Mouse (Mus musculus): Measurements from ENCODE around the gene Kcnip1.
A peak's percentile ranks its signal among the peaks of the same experiment; 100 is the strongest.

Kcnip1 gene

DNA sequence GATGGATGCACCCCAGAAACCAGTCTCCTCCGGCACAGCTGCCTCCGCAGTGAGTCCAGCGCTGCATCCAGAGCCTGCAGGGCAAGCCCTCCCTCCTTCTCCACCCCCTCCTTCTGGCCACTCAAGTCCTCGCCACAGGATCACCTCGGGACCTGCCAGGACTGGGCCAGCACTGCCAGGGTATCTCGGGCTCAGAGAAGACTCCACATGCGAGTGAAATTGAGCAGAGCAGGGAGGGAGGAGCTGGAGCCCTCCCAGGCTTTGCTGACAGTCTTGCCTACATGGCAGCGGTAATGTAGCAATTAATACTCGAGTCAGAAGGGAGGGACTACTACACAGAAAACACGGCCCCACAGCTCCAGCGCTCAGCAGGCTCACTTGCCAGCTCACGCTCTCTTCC is at the start of gene Kcnip1:
Gene Kcnip1 (minus strand): TSS at position 215 of the 400 bp plus-strand sequence.
- DNase-seq (ENCODE audit: low spot score in 2 of 2) = no peak

DNA sequence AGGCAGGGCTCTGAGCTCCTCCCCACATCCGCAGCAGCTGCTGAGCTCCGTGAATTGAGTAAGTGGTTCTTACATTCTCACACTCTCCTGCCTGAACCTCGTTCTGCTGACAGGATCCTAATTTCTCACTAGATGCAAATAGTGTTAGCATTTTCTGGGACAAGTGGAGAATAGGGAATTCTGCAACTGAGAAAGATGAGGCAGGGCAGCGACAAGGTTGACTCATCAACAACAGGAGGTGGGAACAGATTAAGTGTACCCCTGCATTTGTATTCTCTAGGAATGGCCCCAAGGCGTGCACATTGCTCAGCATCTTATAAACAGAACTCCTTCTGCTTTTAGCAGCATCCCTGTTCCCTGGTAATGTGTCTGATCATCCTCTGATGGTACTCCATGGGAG is 47.1 kb upstream of the Kcnip1 start:
- DNase-seq (ENCODE audit: low spot score in 2 of 2) = no peak

DNA sequence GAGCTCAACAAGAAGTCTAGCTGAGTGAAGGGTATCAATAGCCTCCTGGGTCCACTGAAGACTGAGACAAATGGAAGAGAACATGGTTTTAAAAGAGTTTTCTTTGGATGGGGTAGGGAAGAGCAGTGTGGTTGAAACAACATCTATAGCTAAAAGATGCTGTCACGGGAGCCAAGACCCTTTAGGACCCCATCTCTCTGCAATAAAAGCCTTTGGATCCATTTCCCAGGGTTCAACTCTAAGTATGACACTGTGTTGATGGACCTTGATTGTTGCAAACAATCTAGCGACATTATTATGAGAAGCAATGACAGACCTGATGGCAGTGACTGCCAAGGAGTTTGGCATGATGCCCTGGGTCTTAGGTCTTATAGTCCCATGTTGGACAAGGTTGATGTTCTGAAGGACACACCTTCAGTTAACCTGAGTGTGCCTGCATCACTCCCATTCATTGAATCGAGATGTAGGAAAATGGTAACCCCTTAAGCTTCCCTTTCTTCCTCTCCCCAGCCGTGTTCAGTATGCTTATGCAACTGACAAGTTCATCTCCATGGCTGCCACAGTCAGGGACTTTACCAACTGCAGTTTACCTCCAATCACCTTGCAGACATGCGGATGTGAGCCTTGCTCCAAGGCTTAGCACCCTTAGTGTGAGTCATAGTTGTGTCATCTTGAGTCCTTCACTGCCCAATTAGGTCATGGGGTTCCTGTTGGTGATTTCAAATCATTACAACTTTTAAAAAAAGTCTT is 43.1 kb upstream of the Kcnip1 start:
- DNase-seq (ENCODE audit: low spot score in 2 of 2) = no peak

DNA sequence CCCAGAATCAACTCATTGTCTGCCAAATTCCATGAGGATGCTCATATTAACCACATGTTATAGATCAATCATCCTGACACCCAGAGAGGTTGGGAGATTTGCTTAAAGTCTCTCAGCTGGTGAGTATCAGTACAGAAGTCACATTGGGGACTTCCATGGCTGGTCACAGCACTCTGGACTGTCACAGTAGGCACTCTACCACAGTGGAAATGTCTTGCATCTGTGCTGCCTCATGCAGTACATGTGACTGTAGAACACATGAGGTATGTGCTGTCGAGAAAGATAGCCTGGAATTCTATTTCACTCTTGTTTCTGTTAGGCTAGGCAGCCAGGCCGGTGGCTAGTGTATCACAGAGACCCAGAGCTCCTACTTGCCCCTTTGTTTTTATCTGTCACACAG is 41.8 kb upstream of the Kcnip1 start:
- no peak for DNase-seq (ENCODE audit: low spot score in 2 of 2)

DNA sequence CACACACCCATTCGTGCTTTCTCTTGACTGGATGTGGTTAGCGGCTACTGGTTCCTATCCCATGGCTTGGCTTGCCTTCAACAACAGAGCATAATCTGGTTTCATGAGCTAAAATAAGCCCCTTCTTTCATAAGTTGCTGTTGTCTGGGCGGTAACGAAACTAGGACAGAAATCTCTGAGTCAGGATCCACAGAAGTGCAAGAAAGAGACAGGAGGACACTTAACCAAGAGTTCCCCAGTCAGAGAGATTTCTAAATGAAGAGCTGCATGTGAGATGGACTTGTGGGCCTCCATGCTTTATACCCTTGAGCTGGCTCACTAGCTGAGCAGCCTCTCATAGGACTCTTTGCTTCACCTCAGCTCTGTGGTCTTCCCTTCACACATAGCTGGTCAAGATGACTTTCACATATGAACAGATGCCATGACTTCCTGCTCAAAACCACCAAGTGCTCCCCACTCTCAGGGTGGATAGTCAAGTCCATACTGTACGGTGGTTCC is 41.1 kb upstream of the Kcnip1 start:
- no peak for DNase-seq (ENCODE audit: low spot score in 2 of 2)

DNA sequence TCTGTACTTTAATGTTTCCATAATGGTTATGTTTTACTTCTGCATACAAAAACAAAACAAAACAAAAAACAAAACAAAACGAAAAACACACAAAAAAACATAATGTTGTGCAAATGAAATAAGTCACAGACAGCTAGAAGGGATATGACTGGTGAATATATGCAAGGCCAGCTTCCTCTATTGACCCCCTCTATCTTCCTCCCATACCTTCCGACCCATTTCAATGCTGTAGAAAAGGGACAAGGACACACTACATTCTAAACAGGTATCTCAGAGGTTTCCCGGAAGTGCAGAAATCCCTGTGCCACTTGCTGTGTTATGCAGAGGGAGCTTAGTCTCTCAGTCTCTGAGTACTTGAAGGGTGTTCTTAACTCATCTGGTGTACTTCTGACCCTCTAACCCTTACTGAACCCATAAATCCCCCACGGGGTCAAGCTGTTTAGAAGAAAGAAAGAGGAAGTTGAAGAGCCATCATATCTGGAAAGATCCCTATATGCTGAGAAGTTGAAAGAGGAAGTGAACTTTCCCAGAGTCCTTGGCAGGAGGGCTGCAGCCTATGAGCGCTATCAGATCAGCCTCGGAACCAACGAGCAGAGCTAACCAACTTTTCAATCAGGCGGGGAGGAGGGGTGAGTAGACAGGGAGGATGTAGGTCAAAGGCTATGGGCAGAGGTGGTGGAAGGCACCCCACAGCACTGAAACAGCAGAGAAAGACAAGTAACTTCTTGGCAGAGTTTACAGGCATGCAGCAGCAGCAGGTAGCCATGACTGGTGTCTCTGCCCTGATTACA is 38.3 kb upstream of the Kcnip1 start:
- peak in 1 of 2 experiments; percentile 55 for DNase-seq (ENCODE audit: low spot score in 2 of 2)

DNA sequence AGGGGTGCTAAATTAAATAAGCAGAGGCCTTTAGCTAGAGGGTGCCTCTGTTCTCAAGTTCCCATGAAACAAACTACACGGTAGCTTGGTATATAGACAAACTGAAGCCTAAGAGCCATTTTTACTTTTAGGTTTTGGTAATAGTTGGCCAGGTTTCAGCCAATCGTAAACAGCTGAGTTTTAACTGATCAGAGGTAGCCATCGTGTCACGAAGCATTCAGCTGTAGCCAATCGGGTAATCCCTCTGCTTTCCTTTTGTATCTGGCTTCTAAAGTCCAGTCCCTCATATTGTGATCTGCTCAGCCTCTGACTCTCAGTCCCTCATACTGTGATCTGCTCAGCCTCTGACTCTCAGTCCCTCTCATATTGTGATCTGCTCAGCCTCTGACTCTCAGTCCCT is 36.7 kb upstream of the Kcnip1 start:
- DNase-seq (ENCODE audit: low spot score in 2 of 2) = no peak

DNA sequence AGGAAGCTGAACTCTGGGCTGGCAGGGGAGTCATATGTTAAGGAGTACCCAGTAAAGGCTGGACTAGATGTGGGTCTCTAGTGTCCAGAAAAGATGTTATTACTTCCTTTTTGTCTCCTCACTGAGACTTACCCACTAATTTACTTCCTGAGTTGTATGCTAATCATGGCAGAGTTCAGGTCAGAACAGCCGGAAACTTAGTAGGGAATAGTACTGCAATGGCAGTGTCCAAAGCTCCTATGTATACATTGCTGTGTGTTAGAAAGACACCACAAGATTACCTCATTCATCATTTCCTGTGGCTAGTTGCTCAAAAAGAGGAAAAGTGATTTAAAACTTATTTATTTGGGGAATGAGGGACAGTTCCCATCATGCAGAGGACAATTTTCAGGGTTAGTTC is 32.1 kb upstream of the Kcnip1 start:
- no peak for DNase-seq (ENCODE audit: low spot score in 2 of 2)

DNA sequence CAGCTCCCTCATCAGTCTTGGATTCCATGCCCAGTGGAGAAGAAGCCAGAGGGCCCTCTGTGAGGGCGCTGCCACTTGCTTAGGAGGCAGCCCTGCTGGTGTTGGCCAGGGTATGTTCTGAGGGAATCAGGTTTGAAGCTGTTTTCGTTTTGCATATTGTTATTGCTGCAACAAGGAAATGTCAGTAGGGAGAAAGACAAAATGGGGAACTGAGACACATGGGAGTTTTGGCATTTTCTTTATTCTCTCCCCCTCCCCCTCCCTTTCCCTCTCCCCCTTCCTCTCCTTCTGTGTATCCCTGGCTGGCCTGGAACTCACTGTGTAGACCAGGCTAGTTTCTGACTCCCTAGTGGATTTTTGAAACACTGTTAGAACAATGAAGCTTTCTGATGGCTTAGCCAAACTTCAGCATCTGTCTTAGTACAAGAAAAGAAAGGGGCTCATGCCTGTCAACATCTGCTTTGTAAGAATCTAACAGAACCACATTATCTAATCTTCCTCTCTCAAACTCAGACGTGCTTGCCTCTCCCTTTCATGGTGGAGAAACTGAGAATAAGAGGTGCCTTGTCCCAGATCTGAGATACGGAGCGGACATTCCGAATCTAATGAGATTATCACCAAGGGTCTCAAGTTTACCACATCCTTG is 19.2 kb upstream of the Kcnip1 start:
- no peak for DNase-seq (ENCODE audit: low spot score in 2 of 2)

DNA sequence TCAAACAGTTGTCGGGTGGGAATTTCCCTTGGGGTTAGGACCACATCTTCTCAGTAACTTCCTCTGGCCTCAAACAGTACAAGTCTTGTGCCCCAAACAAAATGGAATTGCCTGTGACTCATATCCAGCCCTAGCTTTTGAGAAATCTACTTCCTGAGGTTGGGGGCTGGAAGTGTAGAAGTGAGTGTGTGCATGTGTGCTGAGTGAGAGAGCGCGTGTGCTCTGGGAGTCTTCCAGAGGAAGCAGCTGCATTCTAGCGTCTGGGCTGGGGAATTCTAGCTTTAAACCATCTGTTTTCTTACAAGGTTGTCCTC is 17.9 kb upstream of the Kcnip1 start:
- no peak for DNase-seq (ENCODE audit: low spot score in 2 of 2)

DNA sequence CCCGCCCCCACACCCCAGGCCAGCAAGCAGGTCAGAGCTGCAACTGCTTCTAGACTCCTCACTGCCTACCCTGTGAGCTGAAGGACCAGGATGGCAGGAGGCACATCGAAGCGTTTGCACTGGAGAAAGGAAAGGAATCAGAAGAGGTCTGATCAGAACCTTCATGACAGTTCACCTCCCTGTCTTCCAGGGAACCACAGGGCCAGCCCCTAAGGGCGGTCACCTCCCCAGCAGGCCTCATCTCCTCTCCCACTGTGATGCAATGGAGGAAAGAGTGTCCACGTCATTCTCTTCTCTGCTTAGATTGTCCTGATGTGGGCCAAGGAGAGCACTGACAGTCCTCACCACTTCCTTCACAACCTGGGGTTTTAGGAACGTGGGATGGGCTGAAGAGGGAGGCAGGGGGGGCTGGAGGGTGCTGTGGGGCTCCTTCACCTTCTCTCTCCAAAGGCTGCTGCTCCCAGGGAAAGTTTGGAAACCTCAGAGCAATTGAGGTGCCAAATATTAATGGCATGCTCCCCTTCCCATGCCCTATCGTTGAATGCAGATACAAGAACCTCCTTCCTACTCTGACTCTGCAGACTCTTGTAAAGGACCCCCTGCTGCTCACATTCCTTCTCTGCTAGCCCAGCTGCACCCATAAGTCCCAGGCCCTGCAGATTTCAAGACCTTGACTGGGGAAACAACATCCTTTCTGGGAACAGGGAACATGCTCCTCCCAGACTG is 17.3 kb upstream of the Kcnip1 start:
- no peak for DNase-seq (ENCODE audit: low spot score in 2 of 2)

DNA sequence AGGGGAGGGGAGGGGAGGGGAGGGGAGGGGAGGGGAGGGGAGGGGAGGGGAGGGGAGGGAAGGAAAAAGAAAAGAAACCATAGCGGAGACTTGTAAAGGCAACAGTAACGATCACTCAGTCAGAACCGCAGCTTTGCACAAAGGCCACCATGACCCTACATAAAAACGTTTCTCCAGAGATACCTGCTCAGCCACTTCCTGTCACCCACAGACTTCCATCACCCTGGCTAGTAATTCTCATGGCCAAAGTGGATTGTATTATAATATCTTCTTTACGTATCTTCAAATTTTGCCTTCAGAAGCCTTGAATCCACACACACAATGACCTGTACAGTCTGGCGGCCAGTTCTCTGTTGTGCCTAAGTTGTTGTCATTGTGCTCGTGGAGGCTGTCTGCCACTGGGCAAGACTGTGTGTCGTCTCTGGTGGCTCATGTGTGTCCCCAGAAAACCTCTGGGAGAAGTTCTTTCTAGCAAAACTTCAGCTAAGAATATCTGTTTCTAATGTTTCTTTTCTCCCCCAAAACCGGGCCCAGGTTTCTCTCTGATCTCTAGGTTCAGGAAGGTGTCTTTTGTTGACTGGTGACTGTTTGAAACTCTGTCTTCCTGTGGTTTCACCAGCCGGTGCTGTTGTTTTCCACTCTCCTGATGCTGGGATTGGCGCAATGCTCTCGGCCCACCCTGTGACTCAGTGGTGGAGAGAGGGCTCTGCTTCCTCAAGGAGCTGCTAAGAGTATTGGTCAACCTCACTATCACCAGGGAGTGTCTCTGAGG is 16.6 kb upstream of the Kcnip1 start:
- DNase-seq (ENCODE audit: low spot score in 2 of 2) = no peak

DNA sequence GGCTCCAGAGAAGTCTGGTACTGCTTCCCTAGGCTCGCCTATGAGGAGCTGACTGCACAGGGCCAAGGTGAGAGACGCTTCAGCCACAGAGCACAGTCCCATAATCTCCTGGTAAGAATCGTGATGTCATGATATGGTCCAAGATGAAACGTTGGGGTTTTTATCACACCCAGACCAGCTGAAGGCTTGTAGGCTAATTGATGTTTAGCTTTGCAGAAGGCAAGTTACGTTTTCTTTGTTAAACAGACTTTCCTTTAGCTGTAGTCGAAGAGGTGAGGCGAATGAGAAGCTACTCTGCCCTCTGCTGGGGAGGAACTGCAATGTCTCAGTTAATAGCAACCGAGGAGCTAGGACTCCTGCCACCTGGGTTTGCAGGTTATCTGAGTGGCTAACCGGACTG is 15.8 kb upstream of the Kcnip1 start:
- DNase-seq (ENCODE audit: low spot score in 2 of 2) = peak; percentile 43 to 74

DNA sequence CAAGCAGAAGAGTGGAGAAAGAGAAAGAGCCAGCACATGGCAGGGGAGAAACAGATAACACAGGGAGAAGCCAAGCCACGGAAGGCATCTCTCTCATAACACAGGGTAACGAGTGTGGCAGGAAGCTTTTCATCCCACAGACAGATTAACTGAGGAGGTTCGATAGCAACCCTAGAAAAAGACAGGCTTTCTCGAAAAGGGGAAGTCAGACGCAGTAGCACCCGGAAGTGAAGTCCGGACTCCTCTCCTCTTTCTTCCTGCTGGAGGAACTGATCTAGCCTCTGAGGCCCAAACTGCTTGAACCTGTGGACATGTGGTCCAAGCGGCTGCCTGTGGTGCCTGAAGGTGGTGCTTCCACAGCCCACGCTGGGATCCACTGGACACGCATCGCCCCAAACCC is 15.3 kb upstream of the Kcnip1 start:
- DNase-seq (ENCODE audit: low spot score in 2 of 2) = peak; percentile 18 to 56

DNA sequence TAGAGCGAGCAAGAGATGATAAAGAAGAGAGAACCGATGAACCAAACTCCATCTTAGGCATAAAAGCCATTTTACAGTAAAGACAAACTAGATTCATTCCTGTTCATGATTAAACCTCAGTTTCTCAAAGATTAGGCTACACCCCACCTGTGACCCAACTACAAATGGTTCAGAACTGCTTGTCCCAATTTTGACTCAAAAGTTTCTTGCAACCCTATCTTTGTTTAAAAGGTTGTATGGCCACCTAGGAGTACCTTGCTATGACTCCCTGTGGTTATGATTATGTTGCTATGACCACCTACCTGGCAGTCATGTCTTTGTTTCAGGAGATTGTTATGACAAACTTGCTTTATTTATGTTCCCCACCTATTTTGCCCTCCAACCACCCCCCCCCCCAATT is 14.7 kb upstream of the Kcnip1 start:
- no peak for DNase-seq (ENCODE audit: low spot score in 2 of 2)

DNA sequence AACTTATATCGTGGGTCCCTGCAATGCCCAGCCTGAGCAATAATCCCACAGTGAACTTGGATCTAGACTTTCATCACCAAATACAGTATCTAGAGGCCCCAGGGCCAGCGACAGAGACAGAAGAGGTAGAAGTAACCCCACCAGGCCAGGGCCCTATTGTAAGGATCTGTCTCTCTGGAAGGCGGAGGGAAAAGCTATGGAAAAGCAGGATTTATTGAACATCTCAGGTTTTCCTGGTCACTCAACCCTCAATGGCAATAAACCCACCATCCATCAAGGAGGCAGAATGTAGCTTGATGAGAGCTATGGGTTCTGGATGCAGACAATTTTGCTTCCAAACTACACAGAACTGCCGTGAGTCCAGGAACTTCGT is 9.6 kb upstream of the Kcnip1 start:
- DNase-seq (ENCODE audit: low spot score in 2 of 2) = no peak

DNA sequence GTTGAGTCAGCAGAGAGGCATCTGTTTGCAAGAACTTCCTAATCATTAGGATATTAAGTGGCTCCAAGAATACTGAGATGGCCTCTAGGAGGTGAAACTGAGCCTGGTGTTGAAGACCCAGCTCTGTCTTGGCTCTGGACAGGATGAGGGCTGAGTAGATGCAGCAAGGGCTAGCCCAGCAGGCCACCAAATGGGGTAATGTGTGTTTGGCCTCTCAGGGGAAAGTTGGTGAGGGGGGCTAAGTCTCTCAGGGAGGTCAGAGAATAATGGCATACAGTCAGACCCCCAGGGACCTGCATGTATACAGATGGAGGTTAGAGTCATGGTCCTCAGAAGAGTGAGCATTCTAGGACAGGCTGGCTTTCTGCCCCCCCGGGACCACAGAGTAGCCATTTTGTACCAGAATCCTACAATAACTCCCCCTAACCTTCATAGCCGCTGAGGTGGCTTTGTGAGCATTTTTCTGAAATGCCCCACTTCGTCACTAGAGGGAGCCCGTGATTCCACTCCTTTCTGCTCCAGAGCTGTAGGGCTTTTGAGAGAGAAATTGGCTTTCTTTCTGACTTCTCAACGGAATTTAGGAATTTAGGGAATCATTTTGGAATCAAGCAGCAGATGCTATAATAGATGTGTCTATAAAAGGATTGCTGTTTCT is 9.1 kb upstream of the Kcnip1 start:
- peak; percentile 42 to 72 for DNase-seq (ENCODE audit: low spot score in 2 of 2)

DNA sequence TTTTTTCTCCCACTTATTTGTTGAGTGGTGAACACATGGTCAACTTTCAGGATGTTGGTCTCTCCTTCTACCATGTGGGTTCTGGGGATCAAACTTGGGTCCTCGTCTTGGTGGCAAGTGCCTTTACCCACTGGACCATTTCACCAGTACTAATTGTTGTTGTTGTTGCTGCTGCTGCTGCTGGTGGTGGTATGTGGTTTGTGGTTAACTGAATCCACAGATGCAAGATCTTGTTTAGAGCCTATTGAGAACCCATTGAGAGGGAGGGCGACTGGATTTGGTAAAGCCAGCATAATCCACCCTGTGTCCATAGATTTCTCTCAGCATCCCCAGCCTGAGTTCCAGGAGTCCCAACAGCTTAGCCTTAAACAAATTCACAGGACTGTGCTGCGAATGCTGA is 7.5 kb upstream of the Kcnip1 start:
- DNase-seq (ENCODE audit: low spot score in 2 of 2) = no peak

DNA sequence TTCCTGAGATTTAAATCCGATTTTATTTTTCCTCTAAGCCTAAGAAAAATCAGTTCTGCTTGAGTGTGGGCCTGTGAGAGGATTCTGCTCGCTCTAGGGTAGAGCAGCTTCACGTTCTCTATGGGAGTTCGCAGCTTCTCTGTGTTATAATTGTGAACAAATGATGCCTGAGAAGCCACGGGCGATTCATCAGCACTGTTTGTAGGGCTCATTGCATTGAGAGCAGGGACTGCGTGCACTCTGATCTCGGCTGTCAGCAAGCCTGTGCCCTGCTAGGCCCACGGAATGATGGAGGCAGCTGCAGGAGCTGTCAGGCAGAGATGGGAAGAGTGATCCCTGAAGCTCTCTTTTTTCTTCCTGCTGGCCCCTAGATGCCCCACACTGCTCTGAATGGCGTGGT is 5.3 kb upstream of the Kcnip1 start:
- DNase-seq (ENCODE audit: low spot score in 2 of 2) = no peak

DNA sequence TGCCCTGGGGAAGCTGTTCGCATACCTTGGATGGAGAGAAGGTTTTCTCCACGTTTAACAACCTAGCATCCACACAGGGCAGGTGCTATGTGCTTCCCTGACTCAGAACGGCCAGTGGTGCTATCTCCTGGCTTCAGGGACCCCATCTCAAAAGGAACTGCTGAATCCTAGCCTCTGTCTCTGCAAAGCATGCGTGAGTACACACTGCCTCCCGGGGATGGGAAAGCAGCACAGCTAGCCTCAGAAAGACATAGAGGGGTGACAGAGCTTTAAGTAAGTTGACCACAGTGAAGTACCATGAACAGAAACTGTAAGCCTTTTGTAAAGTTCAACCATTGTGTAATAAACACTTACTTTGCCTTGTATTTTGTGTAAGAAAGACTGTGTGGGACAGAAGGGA is 544 bp upstream of the Kcnip1 start:
- no peak for DNase-seq (ENCODE audit: low spot score in 2 of 2)

DNA sequence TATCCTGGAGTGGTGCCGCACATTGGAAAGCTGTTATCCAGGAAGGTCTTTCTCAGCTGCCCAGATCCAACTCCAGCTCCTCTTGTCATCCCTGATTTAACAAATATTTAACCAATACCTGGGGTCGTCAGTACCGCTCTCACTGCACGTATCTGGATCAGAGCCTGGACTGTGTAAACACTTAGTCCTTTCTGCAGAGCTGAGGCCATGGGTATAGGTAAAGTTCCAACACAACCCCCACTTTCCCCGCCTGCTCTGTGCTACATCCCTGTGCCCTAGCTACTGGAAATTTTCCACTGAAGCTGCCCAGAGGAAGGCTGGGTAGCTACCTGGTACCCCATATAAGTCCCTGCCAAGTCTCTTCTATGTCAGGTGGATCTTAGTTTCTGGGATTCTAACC is 3.0 kb downstream of the Kcnip1 start:
- no peak for DNase-seq (ENCODE audit: low spot score in 2 of 2)

All from spleen, postnatal 10 days (tissue).